Mouse (Mus musculus) c-Kit-negative CD71-positive TER-119-positive erythroid progenitor cells, embryonic 14.5 days (primary cell): ENCODE measurements around the gene Grid1.

Source experiments
- DNase-seq: peaks from one replicate; pipeline ENCODE4 v3.0.0-alpha.2; 2013; ENCODE audit warnings: low read depth, low spot score

The Grid1 gene

GRCm38 (mm10) chr14:35197371-35197770 lies 377.5 kb downstream of the Grid1 start:
- DNase-seq: no peak

DNA sequence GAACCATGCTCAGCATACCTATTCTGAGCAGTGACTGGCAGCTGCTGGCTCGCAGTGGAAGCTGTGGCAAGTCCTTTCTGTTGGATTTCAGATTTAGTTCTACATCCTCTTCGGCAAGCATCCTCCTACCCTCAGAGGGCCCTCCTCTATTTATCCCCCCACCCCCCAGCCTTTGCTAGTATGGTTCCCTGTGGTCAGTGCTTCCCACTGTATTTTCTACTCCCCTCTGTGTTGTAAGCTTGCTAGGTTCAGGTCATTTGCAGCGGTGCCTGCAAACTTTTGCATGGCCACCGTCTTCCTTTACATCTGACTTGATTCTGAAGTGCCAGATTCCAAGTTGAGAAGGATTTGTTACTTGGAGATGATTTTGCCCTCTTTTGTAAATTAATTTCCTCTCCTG lies 378.5 kb downstream of the Grid1 start:
- DNase-seq: no peak

DNA sequence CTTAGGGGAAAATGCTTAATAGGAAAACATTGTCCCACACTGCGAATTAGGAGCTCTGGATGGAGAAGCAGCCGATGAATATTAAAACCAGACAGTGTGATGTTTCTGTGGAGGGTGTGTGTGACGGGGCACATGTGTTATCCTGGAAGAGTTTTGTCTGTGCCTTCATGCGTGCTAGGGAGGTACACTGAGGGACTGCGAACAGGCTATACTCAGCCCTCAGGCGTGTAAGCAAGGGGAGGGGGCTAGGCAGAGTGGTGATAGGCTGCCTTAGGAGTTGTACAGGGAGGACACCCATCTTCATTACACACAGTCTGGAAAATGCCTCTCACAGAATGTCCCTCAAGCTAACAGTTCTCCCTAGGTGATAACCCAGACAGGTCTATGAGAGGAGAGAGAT lies 379.0 kb downstream of the Grid1 start:
- no peak for DNase-seq

- DNase-seq: no peak
These were observed 389.5 kb downstream of the Grid1 start for GRCm38 (mm10) chr14:35209444-35209843.

DNA sequence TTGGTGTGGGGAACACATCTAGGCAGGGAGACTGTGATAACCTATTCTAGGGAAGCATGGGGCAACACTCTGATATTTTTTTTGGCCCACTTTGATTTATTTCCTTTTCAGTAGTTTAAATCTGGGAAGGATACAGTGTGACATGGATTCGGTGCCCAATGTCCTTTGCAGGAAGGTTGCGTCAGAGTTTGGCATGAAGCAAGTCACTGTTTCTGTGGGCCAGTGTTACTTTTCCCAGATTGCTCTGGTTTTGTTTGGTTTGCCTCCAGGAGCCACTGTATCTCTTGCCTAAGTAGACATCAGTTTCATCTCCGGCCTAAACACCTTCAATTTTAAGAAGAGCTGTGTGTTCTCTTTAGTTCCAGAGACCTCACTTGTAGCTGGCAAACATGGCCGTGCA lies 399.1 kb downstream of the Grid1 start:
- no peak for DNase-seq

DNA sequence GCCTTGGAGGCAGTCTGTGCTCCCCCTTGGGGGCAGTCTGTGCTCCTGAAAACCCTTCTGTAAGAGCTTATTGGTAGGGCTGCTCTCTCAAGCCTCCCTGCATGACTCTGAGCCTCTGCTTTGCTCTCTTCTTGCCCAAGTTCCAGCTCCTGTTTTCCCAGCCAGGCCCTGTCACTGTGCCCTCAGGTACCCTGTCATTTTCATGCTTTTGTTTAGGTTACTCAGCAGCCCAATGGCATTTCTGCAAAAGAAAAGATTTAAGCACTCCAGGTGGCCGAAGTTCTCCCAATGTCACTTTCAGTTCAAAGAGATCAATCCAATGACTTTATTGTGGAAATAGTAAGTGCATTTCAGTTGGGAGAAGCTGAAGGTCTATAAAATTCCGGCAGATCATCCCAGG lies 402.3 kb downstream of the Grid1 start:
- DNase-seq: no peak

GRCm38 (mm10) chr14:35227581-35227980 lies 407.7 kb downstream of the Grid1 start:
- DNase-seq: no peak

DNA sequence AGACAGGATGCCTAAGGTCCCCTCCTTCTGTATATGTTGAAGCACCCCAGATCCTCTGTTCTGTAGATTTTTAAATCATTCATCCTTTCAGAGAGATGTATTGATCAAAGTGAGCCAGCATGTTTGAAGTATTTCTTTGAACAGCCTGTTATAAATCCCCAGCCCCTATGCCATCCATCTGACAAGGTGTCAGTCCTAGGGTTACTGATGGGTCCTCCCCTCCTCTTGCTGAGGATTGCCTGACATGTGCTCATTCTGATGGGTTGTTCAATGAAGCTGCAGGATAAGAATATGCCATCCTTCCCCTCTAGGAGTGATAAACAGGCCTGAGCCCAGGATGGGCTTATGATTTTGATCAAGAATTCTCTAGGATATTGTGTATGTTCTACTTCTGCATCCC lies 411.5 kb downstream of the Grid1 start:
- DNase-seq: no peak

DNA sequence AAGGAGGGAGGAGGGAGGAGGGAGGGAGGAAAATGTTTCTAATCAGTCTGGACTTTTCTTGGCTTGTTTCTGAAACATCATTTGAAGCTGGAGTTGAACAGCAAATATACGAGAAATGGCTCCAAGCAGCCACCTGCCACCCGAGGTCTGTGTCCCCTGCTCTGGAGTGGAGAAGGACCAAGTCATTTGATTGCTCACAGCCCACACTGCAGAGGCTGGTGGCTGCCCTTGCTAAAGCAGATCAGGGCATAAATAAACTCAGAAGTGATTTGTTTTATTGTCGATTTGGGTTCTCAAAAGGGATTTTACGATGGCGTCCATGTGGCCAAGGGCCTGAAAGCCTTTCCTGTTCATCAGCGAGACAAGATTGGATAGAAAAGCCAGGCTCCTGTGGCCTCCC lies 423.0 kb downstream of the Grid1 start:
- DNase-seq: no peak

DNA sequence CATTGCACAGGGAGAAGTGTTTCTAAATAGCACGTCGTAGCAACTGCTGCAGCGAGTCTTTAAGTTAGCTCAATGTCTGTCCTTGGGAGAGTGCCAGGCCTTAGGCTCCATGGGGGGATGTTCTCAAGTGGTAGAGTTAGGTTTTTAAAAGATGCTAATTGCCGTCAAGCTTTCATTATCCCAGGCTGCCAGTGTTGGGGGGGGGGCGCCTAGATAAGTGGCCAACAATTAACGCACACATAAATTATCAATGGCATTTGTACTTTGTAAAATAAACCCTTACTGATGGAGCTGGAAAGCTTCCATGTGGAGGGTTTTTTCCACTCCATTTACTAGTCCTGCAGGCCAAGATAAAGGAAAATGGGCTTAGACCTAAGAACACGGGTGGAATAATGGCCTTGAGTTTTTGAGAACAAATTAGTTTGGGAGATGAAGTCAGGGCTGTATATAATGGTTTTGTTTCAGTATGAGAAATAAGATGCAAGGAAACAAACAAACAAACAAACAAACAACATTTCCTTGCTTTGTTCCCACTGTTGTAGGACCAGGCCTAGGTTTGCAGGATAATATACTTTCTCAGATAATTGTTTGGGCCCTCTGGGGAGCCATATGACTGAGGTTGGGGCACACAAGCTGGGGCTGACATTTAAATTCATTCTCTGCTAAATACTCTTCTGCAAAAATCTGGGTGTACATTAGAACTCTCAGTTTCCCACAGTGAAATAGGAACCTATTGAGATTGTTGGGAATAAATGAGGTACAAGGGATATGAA lies 425.1 kb downstream of the Grid1 start:
- DNase-seq: no peak

GRCm38 (mm10) chr14:35250412-35250811 lies 430.5 kb downstream of the Grid1 start:
- DNase-seq: no peak

- no peak for DNase-seq
These were observed 434.6 kb downstream of the Grid1 start for GRCm38 (mm10) chr14:35254477-35254876.

DNA sequence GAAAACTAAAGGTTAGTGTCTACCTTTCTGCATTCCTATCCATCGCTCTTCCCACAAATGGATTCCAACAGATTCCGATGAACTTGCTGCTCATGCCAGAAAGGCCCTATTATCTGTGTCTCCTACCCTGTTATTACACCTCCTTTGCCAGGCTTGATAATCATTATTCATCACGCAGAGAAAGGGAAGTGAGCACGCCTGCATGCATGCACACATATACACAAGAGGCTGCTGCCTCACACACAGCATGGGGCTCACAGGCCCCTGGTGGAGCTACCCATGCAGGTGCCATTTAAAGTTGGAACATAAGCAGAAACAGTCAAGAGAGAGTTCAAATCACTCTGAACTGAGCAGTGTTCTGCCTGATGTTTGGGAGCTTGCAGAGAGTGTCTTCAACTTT lies 450.4 kb downstream of the Grid1 start:
- no peak for DNase-seq

DNA sequence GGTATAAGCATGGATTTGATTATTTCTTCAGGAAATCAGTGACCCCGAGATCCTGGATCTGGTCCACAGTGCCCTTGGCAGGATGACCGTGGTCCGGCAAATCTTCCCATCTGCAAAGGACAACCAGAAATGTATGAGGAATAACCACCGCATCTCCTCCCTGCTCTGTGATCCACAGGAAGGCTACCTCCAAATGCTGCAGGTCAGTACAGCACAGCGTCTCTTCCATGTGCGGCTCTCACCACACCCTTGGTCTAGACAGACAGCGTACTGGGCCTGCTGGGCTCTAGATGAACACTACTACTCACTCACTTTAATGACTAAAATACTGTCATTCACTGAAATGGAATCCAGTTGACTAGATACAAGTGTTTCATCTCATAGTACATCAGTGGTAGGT lies 489.3 kb downstream of the Grid1 start:
- no peak for DNase-seq

GRCm38 (mm10) chr14:35313380-35314299 lies 493.7 kb downstream of the Grid1 start:
- DNase-seq: no peak

GRCm38 (mm10) chr14:35326306-35326705 lies 506.4 kb downstream of the Grid1 start:
- DNase-seq: no peak

DNA sequence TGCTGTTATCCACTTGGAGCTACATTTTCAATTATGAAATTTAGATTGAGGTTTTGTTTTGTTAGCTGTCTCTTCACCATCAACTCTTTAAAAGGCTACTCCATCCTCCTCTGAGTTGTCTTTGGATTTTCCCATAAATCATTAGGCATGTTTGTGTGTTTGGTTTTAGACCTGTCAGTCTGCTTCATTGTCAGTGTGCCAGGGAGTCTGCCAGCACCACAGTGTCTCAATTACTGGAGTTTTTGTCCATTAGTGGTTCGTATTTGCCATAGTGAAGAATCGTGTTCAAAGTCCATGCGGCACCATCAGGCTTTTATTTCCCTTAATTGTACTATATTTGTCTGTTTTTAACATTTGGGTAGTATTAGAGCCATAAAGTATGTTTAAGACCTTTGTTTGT lies 516.7 kb downstream of the Grid1 start:
- no peak for DNase-seq

GRCm38 (mm10) chr14:35356011-35356410 lies 536.1 kb downstream of the Grid1 start:
- no peak for DNase-seq

DNA sequence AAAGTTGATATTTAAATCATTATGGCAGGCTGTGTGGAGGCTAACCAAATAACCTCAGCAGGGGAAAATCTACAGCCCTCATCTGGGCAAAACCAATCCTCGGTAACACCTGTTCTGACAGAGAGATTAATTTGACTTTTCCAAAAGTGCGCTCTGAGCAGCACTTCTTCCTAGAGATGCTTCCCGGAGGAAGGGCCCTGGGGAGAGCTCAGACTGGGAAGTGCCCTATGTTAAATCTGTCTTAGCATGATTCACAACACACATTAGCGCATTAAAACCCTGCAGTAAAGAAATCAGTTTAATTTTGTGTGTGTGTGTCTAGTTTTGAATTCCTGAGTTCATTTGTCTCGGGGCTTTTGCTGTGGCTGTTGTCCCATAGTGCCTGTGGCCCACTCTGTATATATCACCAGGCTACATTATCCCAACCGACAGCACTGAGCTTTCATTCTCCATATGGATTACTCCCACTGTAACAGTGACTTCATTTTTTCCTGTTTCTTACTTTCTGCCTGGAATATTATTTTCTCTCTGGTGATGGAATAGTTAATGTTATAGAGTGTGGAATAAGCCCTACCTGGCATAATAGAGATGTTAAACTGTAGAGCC lies 536.7 kb downstream of the Grid1 start:
- no peak for DNase-seq

DNA sequence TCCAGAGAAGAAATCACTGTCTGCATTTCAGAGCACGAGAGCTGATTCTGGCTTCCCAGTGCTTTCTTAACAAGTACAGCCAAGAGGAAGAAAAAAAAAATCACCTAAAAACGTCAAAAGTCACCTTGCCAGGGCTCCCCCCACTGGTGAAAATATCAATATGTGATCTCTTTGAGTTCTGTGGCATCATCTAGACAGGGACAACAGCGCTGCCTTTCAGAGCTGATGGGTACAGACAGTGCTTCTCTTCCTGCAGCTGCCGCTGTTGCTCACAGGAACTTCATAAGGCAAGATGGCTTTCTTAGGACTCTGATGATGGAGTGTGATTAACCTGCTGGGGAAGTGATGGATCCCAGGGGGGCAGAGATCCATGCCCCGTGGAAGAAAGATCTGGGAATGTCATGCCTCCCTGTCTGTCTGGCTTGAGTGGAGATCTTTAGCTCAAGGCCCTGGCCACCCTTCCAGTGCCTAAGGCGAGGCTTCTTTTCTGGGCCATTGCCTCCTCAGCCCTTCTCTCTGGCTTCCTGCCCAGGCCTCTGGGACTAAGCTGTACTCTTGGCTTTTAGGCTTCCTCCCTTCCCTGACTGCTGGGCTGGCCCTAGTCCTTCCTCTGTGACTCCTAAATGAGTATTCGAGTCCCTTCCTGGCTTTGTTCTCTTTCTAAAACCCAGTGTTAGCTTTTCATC lies 538.4 kb downstream of the Grid1 start:
- DNase-seq: no peak

DNA sequence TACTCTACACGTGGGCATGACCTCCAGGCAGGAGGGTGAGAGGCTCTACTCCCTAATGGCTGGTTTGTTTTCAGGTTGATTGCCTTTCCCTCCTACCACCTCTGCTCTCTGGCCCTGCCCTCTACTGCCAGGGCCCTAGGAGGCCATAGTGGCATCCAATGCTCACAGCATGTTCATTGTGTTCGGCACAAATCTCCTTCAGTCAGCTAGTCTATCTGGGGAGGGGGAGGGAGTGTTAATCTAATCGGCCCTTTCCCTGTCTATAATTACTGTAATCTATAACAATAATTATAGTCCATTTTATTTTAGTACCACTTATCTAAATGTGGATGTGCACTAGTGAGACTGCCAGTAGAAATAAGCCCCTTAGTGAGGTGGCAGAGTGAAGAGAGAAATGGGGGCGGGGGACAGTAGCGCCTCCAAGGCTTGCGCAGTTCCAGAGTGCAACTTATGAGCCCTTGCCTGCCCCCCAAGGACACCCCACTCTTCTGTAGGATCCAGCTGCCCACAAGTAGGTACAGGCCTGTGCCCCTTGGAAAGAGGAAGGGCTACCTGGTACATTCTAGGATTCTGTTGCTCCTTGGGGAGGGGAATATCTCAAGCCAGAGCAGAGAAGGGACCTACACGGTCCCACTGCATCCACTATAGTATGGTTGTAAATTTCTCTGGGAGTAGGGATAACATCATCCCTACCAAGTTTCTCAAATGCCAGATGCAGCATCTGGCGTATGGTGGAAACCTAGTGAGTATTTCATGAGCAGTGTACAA lies 545.5 kb downstream of the Grid1 start:
- no peak for DNase-seq
